Mouse (Mus musculus): ENCODE results near the gene Lamc1.

DNA sequence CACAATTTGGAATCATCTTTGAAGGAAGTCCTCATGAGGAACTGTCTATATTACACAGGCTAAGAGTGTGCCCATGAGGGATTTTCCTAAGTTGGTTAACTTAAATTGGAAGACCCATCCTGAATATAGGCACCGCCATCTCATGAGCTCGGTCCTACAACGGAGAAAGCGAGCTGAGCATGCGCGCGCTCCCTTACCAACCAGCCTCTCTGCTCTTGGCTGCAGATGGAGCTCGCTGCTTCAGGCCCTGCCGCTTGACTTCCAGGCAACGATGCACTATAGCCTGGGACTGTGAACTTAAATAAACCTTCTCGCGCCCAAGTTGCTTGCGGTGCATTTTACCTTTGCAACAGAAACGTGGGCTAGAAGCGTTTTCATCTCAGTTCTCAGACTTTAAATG, 61.8 kb downstream of the Lamc1 start:
- TF ChIP-seq CTCF (IDR thresholded peaks at IDR 0.05), result no peak
- TF ChIP-seq EP300 (IDR thresholded peaks at IDR 0.05), result no peak
